Mouse (Mus musculus) heart, postnatal 0 days (tissue): ENCODE measurements at regions not wholly inside any gene's neighbourhood (a gene's known extent, or its start where the extent isn't known, plus 50 kb on each side); places are given as distances from the start of the nearest gene placed in this dataset.

ENCODE experiments used
- ATAC-seq: fragments of 200-750 bp; cut with Nextera tagmentation; 2 replicates; pipeline ENCODE4 v1.8.0; 2017; ENCODE audit warnings: low read depth, moderate number of reproducible peaks, moderate library complexity; ENCODE audit not compliant: insufficient read depth
- DNase-seq: peaks from one replicate; pipeline ENCODE4 v3.0.0-alpha.2; 2016; ENCODE audit warnings: low spot score
- H3K27ac ChIP-seq: fragments of 300-500 bp; sonication (generic); 2 replicates; pipeline ENCODE4 v1.5.1; 2014; ENCODE audit warnings: low read depth, mild to moderate bottlenecking
- H3K27me3 ChIP-seq: fragments of 300-500 bp; sonication (generic); 2 replicates; pipeline ENCODE4 v1.6.1; 2014; ENCODE audit warnings: low read length, mixed read lengths; ENCODE audit not compliant: control insufficient read depth, insufficient read depth
- H3K36me3 ChIP-seq: fragments of 300-500 bp; sonication (generic); replicated peaks from 2 replicates; pipeline ENCODE4 v1.6.1; 2014; ENCODE audit warnings: low read length, mixed read lengths; ENCODE audit not compliant: control insufficient read depth, insufficient read depth
- H3K4me1 ChIP-seq: fragments of 300-500 bp; sonication (generic); 2 replicates; pipeline ENCODE4 v1.6.1; 2014; ENCODE audit warnings: antibody characterized with exemption; ENCODE audit not compliant: control insufficient read depth, insufficient read depth
- H3K4me2 ChIP-seq: fragments of 300-500 bp; sonication (generic); 2 replicates; pipeline ENCODE4 v1.6.1; 2014; ENCODE audit warnings: low read depth, mild to moderate bottlenecking, low read length, moderate library complexity
- H3K4me3 ChIP-seq: fragments of 300-500 bp; sonication (generic); 2 replicates; pipeline ENCODE4 v1.5.1; 2014; ENCODE audit warnings: low read depth, low read length
- H3K9ac ChIP-seq: fragments of 300-500 bp; sonication (generic); replicated peaks from 2 replicates; pipeline ENCODE4 v1.6.1; 2014; ENCODE audit warnings: low read depth, low read length, mixed read lengths
- H3K9me3 ChIP-seq: fragments of 300-500 bp; sonication (generic); replicated peaks from 2 replicates; pipeline ENCODE4 v1.6.1; 2016; ENCODE audit warnings: low read length; ENCODE audit not compliant: control insufficient read depth
- CTCF ChIP-seq: IDR thresholded peaks from 2 replicates; pipeline ENCODE4 v1.5.1; 2016; ENCODE audit warnings: antibody characterized with exemption, control low read depth, low read depth
- EP300 ChIP-seq: IDR thresholded peaks from 2 replicates; pipeline ENCODE4 v1.6.1; 2016; ENCODE audit warnings: antibody characterized with exemption, low read depth
- WGBS: fragments of 180-500 bp; shearing (Covaris S2); extraction: QIAGEN DNeasy Blood & Tissue Kit; methylation state at CpG from one replicate; pipeline ENCODE4 v1.1.7; 2014; 5-methylcytosine and 5-hydroxymethylcytosine counted together

DNA sequence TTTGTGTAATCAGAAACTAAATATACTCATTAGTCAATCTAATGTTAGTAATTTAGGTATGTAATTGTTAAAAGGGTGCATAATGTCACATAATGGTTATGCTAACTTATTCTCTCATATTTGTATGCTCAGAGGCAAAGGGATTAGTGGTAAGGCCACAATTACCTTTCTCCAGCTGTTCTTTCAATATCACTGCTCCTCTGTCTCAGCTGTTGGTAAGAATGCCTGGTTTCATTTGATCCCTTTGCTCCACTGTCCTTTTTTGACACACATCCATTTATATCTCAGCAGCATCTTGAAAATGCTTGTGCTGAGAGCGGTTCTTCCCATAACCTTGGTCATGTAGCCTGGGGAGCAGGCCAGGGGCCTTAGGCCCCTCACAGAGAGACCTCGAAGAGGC lies 294.9 kb upstream of the Tbx18 start:
- no peaks in the 10 kb centered on the region for H3K9me3 ChIP-seq
- ATAC-seq (no peak), DNase-seq (no peak)
- WGBS, result 62% methylated on average over 2 of the region's 2 CpGs
- no peak overlapping the region for H3K9ac ChIP-seq
- H3K4me1 ChIP-seq, result no peaks in the 10 kb centered on the region
- no peaks in the 10 kb centered on the region for H3K27me3 ChIP-seq
- H3K36me3 ChIP-seq, result no peaks in the 10 kb centered on the region
- TF ChIP-seq CTCF (no peak), EP300 (no peak)
- no peak overlapping the region for H3K4me2 ChIP-seq
- no peak overlapping the region for H3K27ac ChIP-seq
- no peak overlapping the region for H3K4me3 ChIP-seq

DNA sequence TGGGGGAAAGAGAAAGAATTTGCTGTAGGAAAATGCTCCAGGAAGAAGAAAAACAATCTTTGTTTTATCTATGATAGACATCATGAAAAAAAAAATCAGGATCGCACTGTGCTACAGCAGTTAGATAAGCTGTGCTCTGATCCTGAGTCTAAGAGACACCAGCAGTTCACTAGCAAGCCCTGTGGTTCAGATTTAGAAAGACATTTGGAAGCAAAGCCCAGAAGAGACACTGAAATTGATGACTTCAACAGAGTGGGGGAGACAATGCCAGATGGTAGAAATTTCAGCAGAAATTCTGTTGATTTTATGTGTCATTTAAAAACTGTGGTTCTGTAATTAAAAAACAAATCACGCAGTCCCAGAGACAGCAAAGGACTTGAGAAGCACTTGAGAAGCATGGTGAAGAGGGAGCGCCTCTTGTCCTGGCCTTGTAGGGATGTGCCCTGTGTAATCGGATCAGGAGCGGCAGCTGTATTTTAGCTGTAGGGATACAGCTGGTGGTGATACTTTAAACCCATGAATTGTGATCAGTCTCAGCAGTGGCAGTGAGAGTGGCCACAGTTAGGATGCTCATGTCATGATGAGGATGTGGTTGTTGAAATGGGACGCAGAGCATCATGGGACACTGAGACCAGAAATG lies 296.4 kb upstream of the Nt5e start:
- Histone ChIP-seq H3K36me3 (no peaks in the 10 kb centered on the region), H3K9me3 (no peaks in the 10 kb centered on the region), H3K27me3 (no peaks in the 10 kb centered on the region), H3K4me3 (no peak overlapping the region), H3K27ac (no peak overlapping the region), H3K9ac (no peak overlapping the region), H3K4me2 (no peak overlapping the region), H3K4me1 (no peaks in the 10 kb centered on the region)
- 77% methylated on average over 6 of the region's 6 CpGs for WGBS
- ATAC-seq, result no peak
- TF ChIP-seq EP300 (no peak), CTCF (no peak)
- no peak for DNase-seq

DNA sequence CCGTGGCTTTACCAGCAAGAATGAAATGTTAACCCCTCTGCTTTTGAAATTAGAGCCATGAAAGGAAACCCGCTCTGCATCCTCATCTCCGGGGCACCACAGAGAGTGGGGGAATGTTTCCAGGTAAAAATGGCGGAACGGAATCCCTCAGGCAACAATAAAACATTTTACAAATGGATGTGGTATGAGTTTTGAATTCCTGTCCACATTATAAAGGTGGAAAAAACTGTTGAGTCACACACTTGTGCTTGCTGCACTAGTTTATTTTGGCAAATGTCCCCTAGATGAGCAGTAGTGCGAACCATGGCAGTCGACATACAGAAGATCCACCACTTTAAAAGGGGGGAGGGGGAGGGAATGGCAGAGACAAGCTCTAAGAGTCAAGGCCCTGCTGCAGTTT lies 289.4 kb upstream of the Nt5e start:
- no peak for TF ChIP-seq CTCF
- TF ChIP-seq EP300, result no peak

DNA sequence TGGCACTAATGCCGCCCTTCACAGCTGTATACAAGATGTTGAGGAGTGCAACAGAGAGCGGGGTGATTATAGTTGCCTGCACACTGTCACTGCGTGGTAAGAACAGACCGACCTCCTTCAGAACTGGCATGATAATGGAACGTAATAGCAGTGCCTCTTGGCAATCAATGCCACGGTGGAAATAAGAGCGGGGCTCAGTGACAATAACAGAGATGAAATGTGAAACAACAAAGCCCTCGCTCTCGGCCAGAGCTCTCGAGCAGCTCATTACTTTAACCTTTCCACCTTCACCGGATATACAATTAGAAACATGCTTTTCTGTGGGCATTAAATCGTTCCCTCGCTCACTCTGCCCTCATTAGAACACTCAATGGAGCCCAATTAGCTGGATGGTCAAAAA lies 277.7 kb upstream of the Nt5e start:
- no peak for TF ChIP-seq EP300
- no peak for TF ChIP-seq CTCF
- Histone ChIP-seq H3K4me1 (no peaks in the 10 kb centered on the region), H3K4me3 (no peak overlapping the region), H3K4me2 (no peak overlapping the region), H3K9ac (no peak overlapping the region), H3K27ac (no peak overlapping the region), H3K27me3 (no peaks in the 10 kb centered on the region), H3K36me3 (no peaks in the 10 kb centered on the region), H3K9me3 (no peaks in the 10 kb centered on the region)
- ATAC-seq (no peak), DNase-seq (no peak)
- 79% methylated on average over 13 of the region's 13 CpGs for WGBS

More for the DNA sequence above, 289.4 kb upstream of the Nt5e start:
- WGBS, result 74% methylated on average over 7 of the region's 7 CpGs
- no peak for DNase-seq
- Histone ChIP-seq H3K4me2 (no peak overlapping the region), H3K4me1 (no peaks in the 10 kb centered on the region), H3K4me3 (no peak overlapping the region), H3K36me3 (no peaks in the 10 kb centered on the region), H3K9me3 (no peaks in the 10 kb centered on the region), H3K9ac (no peak overlapping the region), H3K27me3 (no peaks in the 10 kb centered on the region), H3K27ac (no peak overlapping the region)
- no peak for ATAC-seq

DNA sequence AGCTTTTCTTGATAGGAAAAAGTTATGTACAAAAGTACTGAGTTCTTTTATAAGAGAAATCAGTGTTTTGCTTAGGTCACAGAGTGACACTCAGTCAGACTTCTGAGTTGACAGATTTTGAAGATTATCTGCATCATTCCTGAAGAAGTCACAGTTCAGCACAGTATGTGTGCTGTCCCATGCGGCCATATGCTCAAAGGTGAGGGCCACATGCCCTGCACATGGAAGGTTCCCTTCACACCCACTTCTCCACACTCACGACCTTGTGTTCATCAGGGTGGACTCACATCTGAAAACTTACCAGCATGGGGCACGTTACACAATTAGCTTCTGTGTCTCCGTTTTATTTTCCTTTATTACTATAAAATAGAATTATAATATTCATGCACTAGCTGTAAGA lies 277.2 kb upstream of the Nt5e start:
- Histone ChIP-seq H3K27ac (no peak overlapping the region), H3K4me3 (no peak overlapping the region), H3K4me1 (no peaks in the 10 kb centered on the region), H3K9ac (no peak overlapping the region), H3K4me2 (no peak overlapping the region), H3K27me3 (no peaks in the 10 kb centered on the region), H3K36me3 (no peaks in the 10 kb centered on the region), H3K9me3 (no peaks in the 10 kb centered on the region)
- TF ChIP-seq CTCF, result no peak
- TF ChIP-seq EP300, result no peak
- DNase-seq (no peak), ATAC-seq (no peak)
- 72% methylated on average over 4 of the region's 4 CpGs for WGBS

DNA sequence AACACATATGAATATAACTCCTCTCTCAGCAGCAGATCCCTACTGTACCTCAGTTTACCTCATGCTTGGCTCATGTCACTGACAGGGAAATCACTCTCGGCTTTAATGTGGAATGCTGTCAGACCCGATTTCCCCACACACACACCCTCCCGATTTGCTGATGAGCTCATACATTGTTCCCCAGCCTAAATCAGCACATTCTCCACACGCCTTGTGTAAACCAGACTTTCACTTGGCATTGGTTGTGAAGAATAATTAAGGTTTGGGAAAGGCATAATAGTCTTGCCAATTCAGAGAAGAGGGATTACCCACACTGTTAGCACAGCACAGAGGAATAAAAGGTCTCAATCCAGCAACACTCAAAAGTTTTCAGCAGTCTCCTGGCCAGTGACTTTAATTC lies 268.4 kb upstream of the Nt5e start:
- no peak overlapping the region for H3K4me3 ChIP-seq
- H3K4me1 ChIP-seq, result no peaks in the 10 kb centered on the region
- no peak overlapping the region for H3K4me2 ChIP-seq
- no peak for TF ChIP-seq EP300
- no peak for TF ChIP-seq CTCF
- ATAC-seq (no peak), DNase-seq (no peak)
- no peaks in the 10 kb centered on the region for H3K36me3 ChIP-seq
- no peak overlapping the region for H3K27ac ChIP-seq
- 48% methylated on average over 4 of the region's 4 CpGs for WGBS
- 0 out of 2 replicates have a peak, but pooled peaks cover 4% of the 10 kb centered on the region for H3K27me3 ChIP-seq
- H3K9me3 ChIP-seq, result 0 out of 2 replicates have a peak, but pooled peaks cover 3% of the 10 kb centered on the region
- H3K9ac ChIP-seq, result no peak overlapping the region
